Mouse (Mus musculus) megakaryocyte-erythroid progenitor cell, adult 5-6 weeks (primary cell): ENCODE measurements at regions not wholly inside any gene's neighbourhood (a gene's known extent, or its start where the extent isn't known, plus 50 kb on each side); places are given as distances from the start of the nearest gene placed in this dataset.

Experiments used
- ATAC-seq: replicated peaks from 2 replicates; pipeline ENCODE4 v1.8.0; 2016; ENCODE audit warnings: mild to moderate bottlenecking, inconsistent platforms; ENCODE audit not compliant: severe bottlenecking, poor library complexity, low FRiP score, low TSS enrichment

DNA sequence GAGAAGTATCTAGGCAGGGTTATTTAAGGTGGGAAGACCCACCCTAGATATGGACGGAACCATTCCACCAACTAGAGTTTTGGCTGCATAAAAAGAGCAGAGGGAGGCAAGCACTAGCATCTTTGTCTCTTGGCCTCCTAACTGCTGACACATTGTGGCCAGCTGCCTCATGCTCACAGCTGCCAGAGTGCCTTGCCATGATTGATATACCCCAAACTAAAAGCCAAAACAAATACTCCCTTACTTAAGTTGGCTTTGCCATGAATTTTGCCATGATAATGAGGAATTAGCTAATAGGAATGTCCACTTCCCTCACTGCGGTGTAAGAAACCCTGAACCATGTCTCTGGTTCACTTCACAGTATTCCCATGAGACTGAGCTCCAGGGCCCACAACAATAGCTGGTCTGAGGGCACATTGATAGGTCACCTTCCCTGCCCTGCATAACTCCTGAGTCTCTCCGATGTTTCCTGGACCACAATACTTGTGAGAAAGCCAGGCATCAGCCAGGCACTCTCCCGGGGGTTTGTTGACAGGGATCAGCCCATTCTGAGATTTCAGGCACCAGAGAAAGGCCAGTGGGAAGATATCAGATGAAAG lies 344.5 kb downstream of the 1500009L16Rik start:
- ATAC-seq = no peak

DNA sequence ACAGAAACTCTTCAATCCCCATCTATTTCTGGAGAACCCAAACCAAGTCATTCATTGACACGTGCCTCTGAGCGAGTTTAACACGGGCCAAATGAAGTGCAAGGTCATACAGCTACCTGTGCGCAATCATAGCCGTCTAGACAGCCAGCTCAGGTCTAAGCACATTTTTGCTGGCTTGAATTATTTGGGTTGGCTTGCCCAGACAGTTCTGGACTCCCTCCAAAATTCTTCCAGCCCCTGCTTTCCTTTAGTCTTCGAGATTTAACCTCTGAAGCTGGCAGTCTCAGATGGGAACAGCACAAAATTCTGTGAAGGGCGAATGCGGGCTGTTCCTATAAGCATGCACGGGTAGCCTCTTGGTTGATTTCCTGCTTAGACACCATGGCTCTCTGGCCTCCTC lies 347.1 kb downstream of the 1500009L16Rik start:
- no peak for ATAC-seq

DNA sequence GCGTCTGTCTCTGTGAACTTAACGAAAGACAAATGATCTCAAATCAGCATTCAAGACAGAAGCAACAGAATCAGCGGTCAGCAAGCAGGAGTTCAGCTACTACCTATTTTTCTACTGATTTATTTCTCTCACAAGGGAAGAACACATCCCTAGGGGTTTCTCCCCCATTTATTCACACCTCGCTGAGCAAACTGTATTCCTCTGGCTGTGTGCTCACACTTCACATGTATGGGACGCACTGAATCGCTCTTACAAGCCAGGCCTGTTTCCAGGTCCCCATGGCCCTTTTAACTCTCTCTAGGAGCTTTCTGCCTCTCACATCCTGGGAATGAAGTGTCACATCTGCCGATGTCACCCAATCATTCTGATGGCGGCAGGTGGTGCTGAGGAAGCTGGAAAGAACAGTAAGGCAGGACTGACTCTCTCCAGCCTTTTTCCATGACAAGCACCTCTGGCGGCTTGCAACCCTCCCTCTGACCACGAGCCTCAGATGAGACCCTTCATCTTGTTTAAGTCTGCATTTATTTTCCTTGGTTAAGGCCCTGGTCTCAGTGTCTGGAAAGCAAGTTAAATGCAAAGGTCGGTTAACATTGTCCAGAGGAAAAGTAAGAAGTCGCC lies 350.3 kb downstream of the 1500009L16Rik start:
- ATAC-seq = no peak

DNA sequence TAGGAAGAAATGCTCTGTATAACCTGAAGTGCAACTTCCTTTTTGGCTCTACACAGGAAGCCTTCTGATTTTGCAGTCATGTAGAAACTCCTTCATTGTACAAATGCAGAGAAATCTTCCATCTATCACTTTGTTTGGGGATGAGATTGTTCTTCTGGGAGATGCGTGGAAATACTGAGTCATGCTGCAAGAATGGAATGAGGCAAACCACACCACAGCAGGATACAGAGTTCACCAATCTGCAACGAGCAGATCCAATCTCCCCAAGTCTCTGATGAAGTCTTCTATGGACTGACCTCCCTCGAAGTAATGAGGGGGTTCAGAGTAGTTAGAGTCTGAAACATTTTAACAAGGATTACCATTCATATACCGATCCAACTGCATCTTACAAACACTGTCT lies 352.9 kb downstream of the 1500009L16Rik start:
- ATAC-seq = no peak

DNA sequence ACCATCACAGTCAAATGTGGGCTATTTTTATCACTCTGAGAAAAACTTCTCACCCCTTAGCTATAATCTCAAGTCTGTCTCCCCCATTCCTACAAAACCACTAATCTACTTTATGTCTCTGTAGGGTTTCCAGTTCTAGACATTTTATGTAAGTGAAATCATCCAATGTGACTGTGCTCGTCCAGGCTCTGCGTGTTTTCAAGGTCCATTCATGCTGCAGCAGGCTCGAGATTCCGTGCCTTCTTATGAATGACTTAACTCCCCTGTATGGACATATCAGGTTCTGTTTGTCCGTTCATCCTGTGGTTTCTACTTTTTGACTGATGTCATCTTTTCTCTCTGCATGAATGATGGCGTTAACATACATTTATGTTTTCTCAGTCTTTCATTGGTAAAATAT lies 357.6 kb downstream of the 1500009L16Rik start:
- ATAC-seq = no peak

DNA sequence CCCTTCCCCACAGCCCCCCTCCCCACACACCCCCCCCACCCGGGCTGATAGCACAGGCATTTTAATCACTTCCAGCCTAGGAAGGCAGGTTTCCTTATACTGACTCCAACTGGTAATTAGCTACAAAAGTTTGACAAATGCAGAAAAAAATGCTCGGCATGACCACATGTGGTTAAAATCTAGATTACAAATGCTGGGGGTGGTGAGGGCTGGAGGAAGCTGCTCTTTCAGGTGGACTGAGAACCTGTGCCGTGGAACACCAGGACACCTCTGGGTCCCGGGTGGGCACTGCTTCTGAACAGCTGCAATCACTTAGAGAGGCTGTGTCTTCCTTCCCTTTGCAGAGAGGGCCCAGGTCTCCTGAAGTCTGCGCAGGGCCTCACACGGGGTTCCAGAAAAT lies 358.7 kb downstream of the Nuak1 start:
- no peak for ATAC-seq

DNA sequence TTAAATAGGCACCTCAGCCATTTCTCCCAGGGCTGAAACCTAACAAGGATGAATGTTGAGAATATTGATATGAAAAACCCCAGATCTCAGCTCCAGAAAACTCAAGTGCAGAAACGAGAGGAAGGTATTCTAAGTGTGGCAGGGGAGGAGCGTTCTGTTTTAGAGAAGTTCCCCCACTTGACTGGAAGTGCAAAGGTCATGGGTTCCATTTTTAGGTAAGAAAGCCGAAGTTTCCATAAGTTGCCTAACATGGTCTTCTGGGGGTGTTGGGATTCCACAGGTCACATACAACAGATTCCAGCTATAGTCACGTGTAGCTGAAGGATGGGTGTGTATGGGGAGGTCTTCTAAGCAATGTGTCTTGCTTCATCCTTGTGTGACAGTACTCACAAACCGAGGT lies 352.9 kb downstream of the Nuak1 start:
- no peak for ATAC-seq

DNA sequence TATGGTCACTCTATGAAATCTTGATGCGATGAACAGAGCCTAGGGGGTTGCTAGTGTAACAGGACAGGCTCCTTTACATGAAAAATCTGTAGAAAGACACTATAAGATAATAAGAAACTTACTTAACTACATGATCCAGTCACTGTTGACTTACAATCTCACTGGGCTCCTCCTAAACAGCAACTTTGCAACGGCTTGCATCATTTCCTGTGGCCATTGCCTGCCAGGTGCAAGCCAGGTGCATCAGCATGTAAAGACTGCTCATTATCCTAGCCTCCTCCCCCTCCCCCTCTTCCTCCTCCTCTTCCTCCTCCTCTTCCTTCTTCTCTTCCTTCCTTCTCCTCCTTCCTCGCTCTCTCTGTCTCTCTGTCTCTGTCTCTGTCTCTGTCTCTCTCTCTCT lies 352.5 kb downstream of the Nuak1 start:
- no peak for ATAC-seq

DNA sequence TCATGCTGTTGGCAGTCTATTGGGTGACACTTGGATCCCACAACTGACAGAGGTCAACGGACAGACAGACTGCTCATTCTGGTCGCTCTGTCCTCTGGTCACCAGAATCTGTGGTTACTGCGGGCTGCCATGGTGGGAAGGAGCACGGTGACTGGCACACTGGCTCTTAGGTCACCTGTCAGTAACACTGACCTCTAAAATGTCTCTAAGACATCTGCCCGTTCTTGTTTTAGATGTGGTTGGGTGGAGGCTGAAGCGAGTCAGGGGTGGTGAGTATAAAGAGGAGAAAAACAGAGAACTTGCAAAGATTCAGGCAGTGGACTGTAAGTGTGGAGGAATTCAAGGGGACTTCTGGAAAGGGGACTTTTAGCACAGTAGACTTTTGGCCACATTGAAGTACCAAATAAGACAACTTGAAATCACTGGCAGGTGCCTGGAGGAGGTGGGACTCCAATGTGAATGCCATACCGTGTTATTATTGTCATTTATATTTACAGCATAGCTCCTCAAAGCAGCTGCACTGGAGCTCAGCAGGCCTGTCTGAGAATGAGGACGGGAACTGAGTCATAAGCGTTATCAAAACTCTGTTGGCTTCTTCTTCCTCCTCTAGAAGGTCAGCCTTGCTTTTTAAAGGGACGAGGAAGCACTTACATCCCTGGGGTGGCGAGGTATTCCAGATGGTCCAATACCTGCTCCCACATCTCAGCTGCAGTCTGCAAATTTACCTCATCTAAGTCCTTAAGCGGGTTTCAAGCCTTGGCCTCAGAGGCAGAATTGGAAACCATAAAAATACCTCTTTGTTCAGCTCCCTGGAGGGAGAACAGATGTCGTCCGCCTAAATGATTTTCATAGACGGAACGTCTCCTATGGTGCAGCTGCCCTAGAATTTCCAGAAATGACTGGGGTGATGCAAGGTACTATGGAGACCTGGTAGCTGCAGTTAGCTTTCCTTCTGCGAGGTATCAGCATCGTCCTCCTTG lies 351.3 kb downstream of the Nuak1 start:
- ATAC-seq = no peak

DNA sequence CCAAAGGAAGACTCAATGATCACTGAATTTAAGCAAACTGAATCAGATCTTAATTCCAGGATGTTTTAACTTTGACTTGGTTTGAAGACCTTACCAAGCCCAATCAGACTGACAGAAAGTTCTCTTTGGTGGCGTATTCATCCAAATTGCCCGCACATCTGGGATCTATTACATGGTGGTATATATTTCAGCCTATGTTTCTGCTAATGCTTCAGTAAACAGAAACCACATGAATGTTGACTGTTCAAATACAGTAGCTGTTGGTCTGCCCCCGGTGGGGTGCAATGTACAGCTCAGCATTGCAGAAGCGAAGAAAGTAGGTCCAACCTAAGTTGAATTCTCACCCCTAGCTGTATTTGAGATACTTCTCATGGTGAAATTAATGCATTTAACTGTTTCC lies 346.5 kb downstream of the Nuak1 start:
- ATAC-seq = no peak

DNA sequence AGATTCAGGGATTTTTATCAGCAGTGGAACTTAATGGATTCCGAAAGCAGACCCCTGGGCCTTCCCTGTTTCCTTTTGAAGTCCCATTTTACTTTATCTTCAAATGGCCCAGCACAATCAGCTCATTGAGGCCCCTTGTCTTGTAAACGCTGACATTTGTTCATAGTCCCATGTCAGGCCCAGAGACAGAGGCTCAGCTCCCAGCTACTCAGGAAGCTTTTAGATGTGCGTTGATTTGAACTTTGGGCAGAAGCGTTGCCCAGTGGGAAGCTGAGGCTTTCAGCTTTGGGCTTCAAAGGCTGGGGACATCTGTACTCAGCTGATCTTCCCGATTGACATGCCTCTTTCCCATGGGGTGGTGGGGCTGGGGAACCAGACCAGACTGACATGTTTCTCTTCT lies 343.2 kb downstream of the Nuak1 start:
- no peak for ATAC-seq

DNA sequence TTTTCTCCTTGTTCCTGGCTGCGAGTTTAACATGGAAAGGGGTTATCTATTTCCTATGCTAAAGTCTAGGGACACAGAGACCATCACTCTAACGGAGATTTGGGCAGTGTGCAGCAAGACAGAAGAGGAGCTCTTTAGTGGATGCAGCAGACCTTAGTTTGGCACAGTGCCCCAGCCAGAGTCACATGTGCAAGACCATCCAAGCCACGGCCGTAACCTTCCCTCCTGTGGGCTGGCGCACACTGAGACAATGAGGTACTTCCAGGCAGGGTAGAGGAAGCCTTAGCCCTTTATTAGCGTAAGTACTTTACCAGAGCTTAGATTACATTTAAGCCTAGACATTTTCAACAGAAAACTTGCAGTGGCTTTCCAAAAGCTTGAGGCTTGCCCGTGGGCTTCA lies 336.4 kb downstream of the Nuak1 start:
- no peak for ATAC-seq

DNA sequence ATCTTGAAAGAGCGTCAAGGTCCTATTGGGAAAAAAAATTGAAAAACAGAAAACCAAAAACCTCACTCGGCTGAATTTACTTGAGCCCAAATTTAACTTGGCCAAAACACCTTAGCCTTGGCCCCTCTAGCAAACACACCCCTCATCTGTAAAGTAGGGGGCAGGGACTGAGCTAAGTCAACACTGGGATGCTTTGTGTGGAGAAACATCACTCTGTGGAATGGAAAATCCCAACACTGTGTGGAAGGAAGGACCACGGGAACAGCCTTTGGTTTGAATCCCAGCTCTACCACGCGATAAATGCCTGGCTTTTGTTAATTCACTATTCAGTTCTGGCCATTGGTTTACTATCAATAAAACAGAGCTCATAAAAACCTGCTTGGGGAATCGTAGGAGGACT lies 335.8 kb downstream of the Nuak1 start:
- no peak for ATAC-seq

DNA sequence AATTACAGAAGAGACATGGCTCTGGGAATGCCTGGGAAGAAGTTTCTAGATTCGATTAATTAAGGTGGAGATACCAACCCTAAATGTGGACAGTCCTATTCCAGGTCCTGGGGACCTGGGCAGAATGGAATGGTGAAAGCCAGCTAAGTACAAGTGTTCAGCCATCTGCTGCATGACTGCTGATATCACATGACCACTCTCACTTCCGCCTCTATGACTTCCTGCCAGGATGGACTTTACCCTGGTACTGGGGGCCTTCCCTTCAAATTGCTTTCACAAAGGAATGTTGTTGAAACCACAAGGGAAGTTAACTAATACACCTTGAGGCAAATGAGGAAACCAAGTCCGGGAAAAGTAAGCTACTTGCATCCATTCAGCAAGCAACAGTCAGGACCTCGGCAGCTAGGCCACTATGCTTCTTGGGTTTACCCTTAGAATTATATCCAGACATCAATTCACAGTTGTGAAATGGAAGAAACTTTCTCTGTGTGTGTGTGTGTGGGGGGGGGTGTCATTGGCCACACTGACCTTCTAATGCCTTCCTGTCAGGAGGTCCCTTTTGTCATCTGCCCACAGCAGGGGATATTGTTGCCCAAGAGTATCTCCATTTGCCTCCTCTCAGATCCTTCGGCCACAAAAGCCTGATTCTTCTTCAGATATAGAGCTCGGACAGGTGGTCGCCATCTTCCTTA lies 330.6 kb downstream of the Nuak1 start:
- ATAC-seq = no peak

DNA sequence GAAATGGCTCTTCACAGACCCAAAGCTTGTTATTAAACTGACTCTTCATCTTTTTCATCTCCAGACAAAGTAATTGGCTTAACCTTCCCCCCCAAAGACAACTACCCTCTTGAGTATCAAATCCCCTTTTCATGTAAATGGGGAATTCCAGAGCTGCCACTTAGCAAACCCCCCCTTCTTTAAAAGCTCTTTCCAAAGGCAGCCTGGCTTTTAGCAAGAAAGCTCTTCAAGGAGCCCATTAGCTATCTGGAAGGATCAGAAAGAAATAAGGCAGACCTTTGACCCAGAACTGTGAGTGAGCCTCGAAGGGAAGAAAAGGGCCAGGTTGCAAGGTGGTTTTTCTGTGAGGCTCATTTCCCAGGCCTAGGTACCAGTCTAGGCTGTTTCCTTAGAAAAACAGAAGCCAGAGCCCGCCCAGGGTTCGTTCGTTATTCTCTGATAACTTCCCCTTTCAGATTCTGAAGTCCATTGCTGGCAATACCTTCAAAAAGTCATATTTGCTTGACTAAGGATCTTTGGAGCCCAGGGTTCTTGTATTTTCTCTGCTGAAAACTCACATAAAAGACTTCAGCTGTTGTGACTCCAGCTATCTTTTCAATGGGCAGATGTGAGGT lies 329.9 kb downstream of the Nuak1 start:
- ATAC-seq = no peak

DNA sequence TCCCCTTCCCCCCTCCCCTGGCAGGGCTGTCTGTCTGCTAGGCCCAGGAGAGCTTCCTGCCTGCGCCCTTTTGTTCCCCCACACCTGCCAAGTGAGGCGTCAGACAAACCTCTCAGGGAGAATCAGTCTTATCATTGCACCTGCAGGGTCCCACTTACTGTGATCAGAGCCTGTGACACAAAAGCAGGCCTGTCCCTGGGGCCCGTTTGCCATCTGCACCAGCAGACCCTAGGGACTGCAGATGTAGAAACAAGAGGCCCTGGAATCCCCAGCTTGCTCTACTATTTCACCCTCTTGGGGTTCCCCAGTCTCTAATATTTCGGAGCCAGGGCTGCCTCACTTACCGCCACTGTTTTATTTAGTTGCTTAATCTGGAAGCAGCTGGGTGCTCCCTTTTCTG lies 328.9 kb downstream of the Nuak1 start:
- no peak for ATAC-seq

DNA sequence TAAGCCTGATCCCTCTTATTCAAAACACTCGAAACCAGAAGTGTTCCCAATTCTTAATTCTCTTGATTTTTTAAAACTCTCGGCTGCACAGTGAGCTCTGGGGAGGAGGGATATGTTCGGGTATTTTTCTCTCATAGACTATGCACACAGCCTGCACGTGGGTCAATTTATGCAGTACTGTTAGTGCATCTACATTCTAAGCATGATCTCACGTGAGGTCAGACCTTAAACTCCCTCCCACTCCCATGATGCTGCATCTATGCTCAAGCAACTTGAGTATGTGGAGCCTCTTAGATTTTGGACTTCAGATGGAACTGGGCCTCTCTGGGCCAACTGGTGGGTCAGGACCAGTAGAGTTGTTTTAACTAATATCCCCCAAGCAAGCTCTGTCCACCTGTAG lies 328.5 kb downstream of the Nuak1 start:
- no peak for ATAC-seq

DNA sequence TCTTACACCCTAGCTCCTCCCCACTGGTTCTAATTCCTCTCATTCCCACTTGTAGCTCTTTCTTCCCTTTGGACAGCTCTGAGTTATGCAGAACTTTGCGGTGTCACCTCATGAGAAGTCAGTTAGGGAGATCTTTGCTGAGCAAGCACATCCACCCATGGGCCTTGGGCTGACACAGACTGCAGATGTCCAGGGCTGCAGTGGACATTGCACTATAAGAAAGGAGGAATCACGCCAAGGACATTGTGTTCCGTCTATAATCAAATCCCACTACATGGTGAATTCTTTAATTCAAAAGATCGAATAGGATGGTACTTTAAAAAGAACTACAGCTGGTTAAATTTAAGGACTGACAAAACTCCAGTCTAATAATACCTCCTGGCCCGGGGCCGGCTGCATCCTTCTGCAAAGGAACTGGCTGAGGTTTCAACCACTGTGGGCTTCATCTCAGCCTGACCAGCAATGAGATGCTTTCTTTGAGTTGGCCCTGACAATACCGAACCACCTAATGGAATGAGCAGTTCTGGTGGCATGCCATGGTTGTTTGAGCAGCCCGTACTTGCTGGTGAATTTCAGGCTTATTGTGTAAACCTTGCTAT lies 320.3 kb downstream of the Nuak1 start:
- no peak for ATAC-seq

DNA sequence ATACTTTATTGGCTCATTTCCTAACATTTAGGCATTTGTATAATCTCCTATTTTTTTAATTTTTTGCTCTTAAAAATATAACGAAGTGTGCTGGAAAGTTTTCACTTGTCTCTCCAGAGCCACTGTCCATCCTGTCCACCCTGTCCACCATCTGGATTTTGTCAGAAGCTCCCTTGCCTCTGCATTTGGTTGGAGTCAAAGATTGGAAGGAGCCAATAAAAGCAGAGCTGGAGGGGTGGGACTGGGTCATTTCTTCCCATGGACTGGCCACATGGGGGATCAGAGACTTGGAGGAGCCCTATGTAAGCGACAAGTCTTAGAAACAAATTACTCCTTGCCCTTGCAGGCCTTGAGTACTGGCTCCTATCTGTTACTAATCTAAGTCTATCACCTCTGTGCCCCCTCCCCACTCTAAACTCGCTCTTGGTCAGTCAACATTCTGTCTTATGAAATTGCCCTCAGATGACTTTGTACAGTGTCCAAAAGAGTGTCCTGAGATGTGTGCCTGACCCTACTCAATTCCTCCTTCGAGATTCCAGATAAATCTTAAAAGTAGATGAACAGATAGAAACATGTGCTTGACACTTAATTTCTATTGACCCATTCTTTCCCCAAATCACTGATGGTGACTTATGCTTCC lies 303.3 kb downstream of the Nuak1 start:
- no peak for ATAC-seq
